Mouse (Mus musculus) cortical plate, adult 2 months (tissue): ENCODE measurements at regions not wholly inside any gene's neighbourhood (a gene's known extent, or its start where the extent isn't known, plus 50 kb on each side); places are given as distances from the start of the nearest gene placed in this dataset.

Experiments used
- H3K27ac ChIP-seq: fragments of 200-500 bp; 2 replicates; pipeline ENCODE4 v1.5.1; 2012; ENCODE audit warnings: low read length, control low read depth, inconsistent platforms; ENCODE audit not compliant: insufficient read depth
- H3K4me1 ChIP-seq: fragments of 200-500 bp; 2 replicates; pipeline ENCODE4 v1.6.1; 2011; ENCODE audit warnings: low read length; ENCODE audit not compliant: control insufficient read depth, insufficient read depth
- H3K4me3 ChIP-seq: fragments of 200-500 bp; 2 replicates; pipeline ENCODE4 v1.5.1; 2011; ENCODE audit warnings: mild to moderate bottlenecking, low read length, control low read depth; ENCODE audit not compliant: insufficient read depth
- CTCF ChIP-seq: fragments of 200-500 bp; IDR thresholded peaks from 2 replicates; pipeline ENCODE4 v1.5.1; 2011; ENCODE audit warnings: mild to moderate bottlenecking, control low read depth, low read length; ENCODE audit not compliant: insufficient read depth; ENCODE audit errors: extremely low read depth
- POLR2A ChIP-seq: fragments of 200-500 bp; IDR thresholded peaks from 2 replicates; pipeline ENCODE4 v1.6.1; 2011; ENCODE audit warnings: mild to moderate bottlenecking, low read length, control low read depth; ENCODE audit not compliant: insufficient read depth; ENCODE audit errors: extremely low read depth

DNA sequence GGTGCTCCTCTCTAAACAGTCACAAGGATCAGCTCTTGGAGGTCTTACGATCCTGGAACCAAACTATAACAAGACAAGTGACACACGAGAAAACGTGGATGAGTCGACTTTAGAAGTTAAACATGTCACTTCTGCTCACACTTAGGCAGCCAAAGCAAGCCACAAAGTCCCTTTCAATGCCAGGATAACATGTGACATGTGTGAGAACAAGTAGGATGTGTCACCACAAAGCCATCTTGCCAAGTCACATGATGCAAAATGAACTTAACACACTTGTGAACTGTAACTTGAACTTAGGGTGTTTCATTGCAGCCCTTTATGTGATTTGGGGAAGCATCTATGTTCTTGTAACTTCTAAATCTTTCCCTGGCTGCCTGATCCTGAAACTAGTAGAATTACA lies 442.0 kb upstream of the Etaa1 start:
- Histone ChIP-seq H3K4me1 (no peaks in the 10 kb centered on the region), H3K27ac (no peak overlapping the region), H3K4me3 (no peak overlapping the region)
- TF ChIP-seq POLR2A (no peak), CTCF (no peak)

DNA sequence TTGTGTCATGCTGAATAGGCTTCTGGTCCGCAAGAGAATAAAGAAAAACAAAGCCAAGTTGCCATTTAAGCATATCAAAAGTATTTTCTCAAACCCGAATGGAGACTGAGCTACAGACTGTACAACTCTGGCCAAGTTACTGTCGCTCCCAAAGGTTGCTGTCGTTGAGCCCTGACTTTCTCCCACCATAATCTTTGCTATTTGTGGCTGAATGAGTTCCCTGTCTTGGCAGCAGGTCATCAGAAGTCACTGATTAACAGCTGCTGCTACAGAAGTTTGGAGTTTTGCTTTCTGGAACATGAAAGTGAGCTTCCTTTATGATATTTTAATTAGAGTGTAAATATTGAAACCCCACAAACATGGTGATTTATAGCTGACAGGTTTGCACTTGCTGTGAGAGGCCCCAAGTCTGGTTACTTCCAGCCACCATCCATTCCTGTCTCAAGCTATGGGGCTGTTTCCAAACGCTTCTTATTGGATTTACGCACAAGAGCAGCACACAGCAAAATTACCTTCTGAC lies 419.2 kb upstream of the Etaa1 start:
- Histone ChIP-seq H3K4me1 (no peaks in the 10 kb centered on the region), H3K27ac (no peak overlapping the region)
- TF ChIP-seq POLR2A: no peak
- no peak for TF ChIP-seq CTCF

GRCm38 (mm10) chr11:18371304-18371703 lies 417.6 kb upstream of the Etaa1 start:
- TF ChIP-seq CTCF (no peak), POLR2A (no peak)
- H3K4me3 ChIP-seq: no peak overlapping the region
- H3K27ac ChIP-seq: no peak overlapping the region
- no peaks in the 10 kb centered on the region for H3K4me1 ChIP-seq

More for the DNA sequence above, 419.2 kb upstream of the Etaa1 start:
- no peak overlapping the region for H3K4me3 ChIP-seq

DNA sequence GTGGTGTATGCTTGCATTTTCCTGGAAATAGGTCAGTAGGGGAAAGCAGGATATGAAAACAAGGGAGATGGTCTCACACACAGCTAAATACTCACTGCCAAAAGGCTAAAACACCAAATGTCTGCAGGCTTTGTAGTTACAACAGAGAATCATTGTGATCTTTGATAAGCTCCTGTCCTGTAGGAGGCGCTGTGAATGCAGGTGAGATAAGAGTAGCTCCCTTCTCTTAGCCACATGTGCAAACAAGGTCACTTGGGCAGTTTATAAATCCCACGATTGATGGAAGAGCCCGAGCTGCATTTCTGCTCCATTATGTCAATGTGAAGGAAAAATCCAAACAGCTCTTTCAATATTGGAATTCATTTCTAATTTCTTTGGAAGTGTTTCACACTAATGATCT lies 417.2 kb upstream of the Etaa1 start:
- Histone ChIP-seq H3K4me3 (no peak overlapping the region), H3K4me1 (no peaks in the 10 kb centered on the region), H3K27ac (no peak overlapping the region)
- no peak for TF ChIP-seq CTCF
- no peak for TF ChIP-seq POLR2A

- TF ChIP-seq CTCF (no peak), POLR2A (no peak)
- Histone ChIP-seq H3K4me1 (no peaks in the 10 kb centered on the region), H3K4me3 (no peak overlapping the region), H3K27ac (no peak overlapping the region)
Observed at GRCm38 (mm10) chr11:18354866-18355265, 401.2 kb upstream of the Etaa1 start.

GRCm38 (mm10) chr11:18354156-18354555 lies 400.5 kb upstream of the Etaa1 start:
- H3K4me1 ChIP-seq: no peaks in the 10 kb centered on the region
- TF ChIP-seq POLR2A (no peak), CTCF (no peak)
- no peak overlapping the region for H3K4me3 ChIP-seq
- no peak overlapping the region for H3K27ac ChIP-seq

GRCm38 (mm10) chr11:18347841-18348240 lies 394.2 kb upstream of the Etaa1 start:
- Histone ChIP-seq H3K4me3 (no peak overlapping the region), H3K27ac (no peak overlapping the region), H3K4me1 (no peaks in the 10 kb centered on the region)
- TF ChIP-seq CTCF (no peak), POLR2A (no peak)

DNA sequence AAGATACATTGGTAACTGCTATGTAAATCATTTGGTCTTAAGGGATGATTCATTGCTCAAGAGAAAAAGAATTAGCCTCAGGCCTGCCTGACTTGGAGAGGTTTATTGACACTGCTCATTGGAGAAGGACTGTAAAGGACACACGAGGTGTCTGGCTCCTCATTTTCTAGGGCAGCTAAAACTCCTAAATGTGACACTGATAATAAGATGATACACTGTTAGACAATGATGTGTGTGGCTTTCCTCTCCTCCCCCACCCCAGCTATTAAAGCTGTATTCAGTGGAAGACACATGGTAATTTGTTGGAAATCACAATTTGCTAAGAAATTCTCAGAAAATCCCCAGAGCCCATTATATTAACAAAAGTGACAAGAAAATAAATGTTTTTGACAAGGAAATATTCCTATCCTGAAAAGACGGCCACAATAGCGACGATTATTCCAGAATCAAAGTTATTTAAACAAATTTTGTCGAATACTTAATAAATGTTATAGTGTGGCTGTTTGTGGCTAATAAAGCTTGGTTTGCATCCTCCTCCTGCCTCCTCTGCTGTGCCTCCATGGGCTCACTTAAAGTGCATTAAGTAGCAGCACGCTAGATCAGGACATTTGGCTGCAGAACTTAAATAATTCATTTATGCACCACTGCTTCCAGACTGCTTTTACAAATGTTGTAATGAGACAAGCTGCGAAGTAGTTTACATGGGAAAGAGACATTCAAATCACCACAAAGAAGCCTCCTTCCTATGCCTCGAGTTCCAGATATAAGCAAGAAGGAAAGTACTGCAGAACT lies 360.0 kb upstream of the Etaa1 start:
- no peak for TF ChIP-seq POLR2A
- no peak for TF ChIP-seq CTCF
- Histone ChIP-seq H3K4me1 (no peaks in the 10 kb centered on the region), H3K4me3 (no peak overlapping the region), H3K27ac (no peak overlapping the region)

DNA sequence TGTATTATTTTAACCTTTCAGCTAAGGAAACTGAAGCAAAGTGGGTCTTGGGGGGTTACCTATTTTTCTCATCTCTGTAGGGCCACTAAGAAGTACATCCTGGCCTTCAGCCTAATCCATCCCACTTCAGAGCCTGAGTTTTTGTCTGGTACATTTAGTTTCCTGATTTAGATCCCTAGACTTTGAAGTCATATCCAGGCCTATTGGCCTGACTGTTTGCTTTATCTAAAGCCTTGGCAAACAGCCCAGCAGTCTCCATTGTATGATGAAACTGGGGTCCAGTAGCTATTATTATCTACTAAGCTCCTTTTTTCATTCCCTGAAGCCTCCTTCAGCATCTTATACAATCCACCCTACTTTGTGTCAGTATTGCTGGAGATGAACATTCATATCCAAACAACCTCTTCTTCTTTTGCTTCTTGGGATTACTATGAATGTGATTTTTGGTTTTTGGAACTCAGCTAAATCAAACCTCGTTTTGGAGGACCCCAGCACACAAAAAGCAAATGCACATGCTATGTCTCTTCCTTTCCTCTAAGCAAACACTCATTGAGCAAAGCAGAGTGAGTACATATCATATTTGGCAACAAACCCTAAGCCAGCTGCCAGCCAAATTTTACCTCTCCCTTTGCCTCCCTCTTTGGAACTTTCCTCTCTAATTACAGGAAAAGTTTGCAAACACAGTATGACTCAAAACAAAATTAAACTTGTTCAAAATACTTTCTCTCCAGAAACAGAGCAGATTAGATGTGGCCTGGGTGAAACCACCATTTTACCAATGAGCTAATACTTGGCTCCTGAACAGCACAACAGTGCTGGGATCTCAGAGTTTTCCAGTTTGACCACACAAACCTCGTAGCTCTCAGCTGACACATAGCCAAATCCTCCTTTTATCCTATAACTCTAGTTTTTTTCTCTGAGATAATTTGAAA lies 342.8 kb upstream of the Etaa1 start:
- Histone ChIP-seq H3K4me1 (no peaks in the 10 kb centered on the region), H3K4me3 (no peak overlapping the region), H3K27ac (no peak overlapping the region)
- no peak for TF ChIP-seq CTCF
- TF ChIP-seq POLR2A: no peak
